Mouse (Mus musculus): ENCODE measurements around the gene Washc3. TPM values are rescaled to one million over a fixed set of nuclear protein-coding genes. Genes with fewer than 3 reads are reported as not detected.

Gene Washc3
- 44.6 and 51.2 TPM in 2 replicates for polyA plus RNA-seq (2015; fragmentation: Nextera tagmentation; extraction: Ambion mirVana)

DNA sequence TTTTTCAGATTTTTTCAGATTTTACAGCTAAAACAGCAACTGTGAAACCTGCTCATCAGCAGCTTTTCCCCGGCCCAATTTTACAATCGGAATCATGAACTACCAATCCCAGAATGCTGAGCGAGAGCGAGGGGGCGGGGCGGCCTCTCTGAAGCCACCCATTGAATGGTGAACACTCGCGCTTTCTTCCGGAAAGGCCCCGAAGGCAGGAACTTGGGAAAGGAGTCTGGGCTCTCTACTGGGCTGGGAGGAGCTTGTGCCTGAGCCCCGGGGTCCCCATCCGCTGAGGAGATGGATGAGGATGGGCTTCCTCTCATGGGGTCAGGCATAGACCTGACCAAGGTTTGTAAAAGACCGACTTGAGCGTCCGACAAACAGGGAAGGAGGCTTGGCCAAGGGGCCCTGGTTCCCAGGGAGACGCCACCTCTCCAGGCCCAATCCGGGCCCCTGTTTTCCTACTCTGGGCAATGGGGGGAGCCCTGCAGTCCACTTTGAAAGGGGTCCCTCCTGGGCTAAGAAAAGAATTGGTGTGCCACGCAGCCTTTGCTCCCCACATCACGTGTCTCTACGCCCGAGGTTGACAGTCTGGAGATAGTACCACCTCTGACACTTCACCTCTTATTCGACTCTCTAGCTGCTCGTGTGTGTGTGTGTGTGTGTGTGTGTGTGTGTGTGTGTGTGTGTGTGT is at the start of gene Washc3:
Gene Washc3 (plus strand): TSS at position 143 of the 688 bp plus-strand sequence.

Other genes starting within 250 kb of the Washc3 start
- gene Pmch, start 110.0 kb upstream of the Washc3 start, polyA plus RNA-seq (2015; fragmentation: Nextera tagmentation; extraction: Ambion mirVana): 0.34 and 0.35 TPM in 2 replicates
- gene Parpbp, start 54.2 kb upstream of the Washc3 start, polyA plus RNA-seq (2015; fragmentation: Nextera tagmentation; extraction: Ambion mirVana): 11.1 and 12.5 TPM in 2 replicates
- 48.9 and 49.1 TPM in 2 replicates for gene Nup37, start 54.1 kb upstream of the Washc3 start, polyA plus RNA-seq (2015; fragmentation: Nextera tagmentation; extraction: Ambion mirVana)
- 2.9 and 4.3 TPM in 2 replicates for gene Dram1, start 178.0 kb downstream of the Washc3 start, polyA plus RNA-seq (2015; fragmentation: Nextera tagmentation; extraction: Ambion mirVana)
- gene Gnptab, start 178.0 kb downstream of the Washc3 start, polyA plus RNA-seq (2015; fragmentation: Nextera tagmentation; extraction: Ambion mirVana): 4.6 and 5.0 TPM in 2 replicates